Mouse (Mus musculus) hindbrain, embryonic 11.5 days (tissue): ENCODE data around the gene Sec24c. TPM values are rescaled to one million over a fixed set of nuclear protein-coding genes. Genes with fewer than 3 reads are reported as not detected.
A peak's percentile ranks its signal among the peaks of the same experiment; 100 is the strongest.

ENCODE experiments used
- ATAC-seq: fragments of 200-750 bp; cut with Nextera tagmentation; 2 replicates; pipeline ENCODE4 v1.8.0; 2017; ENCODE audit warnings: mild to moderate bottlenecking, moderate TSS enrichment, moderate library complexity; ENCODE audit not compliant: low FRiP score
- DNase-seq: peaks from one replicate; pipeline ENCODE4 v3.0.0-alpha.2; 2015; ENCODE audit warnings: low spot score
- H3K27ac ChIP-seq: fragments of 300-500 bp; sonication (generic); 2 replicates; pipeline ENCODE4 v1.5.1; 2014; ENCODE audit warnings: mild to moderate bottlenecking, low read depth, low read length
- H3K27me3 ChIP-seq: fragments of 300-500 bp; sonication (generic); 2 replicates; pipeline ENCODE4 v1.6.1; 2014; ENCODE audit warnings: mild to moderate bottlenecking, low read length, moderate library complexity, mixed read lengths; ENCODE audit not compliant: control insufficient read depth, insufficient read depth
- H3K36me3 ChIP-seq: fragments of 300-500 bp; sonication (generic); 2 replicates; pipeline ENCODE4 v1.6.1; 2014; ENCODE audit warnings: mild to moderate bottlenecking, low read length, moderate library complexity, mixed read lengths; ENCODE audit not compliant: control insufficient read depth, insufficient read depth
- H3K4me1 ChIP-seq: fragments of 300-500 bp; sonication (generic); replicated peaks from 2 replicates; pipeline ENCODE4 v1.6.1; 2014; ENCODE audit warnings: low read length, mixed read lengths; ENCODE audit not compliant: control insufficient read depth, insufficient read depth
- H3K4me2 ChIP-seq: fragments of 300-500 bp; sonication (generic); replicated peaks from 2 replicates; pipeline ENCODE4 v1.6.1; 2014; ENCODE audit warnings: mild to moderate bottlenecking, low read depth, low read length
- H3K4me3 ChIP-seq: fragments of 300-500 bp; sonication (generic); 2 replicates; pipeline ENCODE4 v1.5.1; 2014; ENCODE audit warnings: low read depth, low read length
- H3K9ac ChIP-seq: fragments of 300-500 bp; sonication (generic); 2 replicates; pipeline ENCODE4 v1.6.1; 2014; ENCODE audit warnings: low read depth, low read length
- H3K9me3 ChIP-seq: fragments of 300-500 bp; sonication (generic); 2 replicates; pipeline ENCODE4 v1.6.1; 2016; ENCODE audit warnings: low read length; ENCODE audit not compliant: control insufficient read depth
- WGBS: fragments of 180-500 bp; shearing (Covaris S2); extraction: QIAGEN DNeasy Blood & Tissue Kit; methylation state at CpG from one replicate; pipeline ENCODE4 v1.1.7; 2014; 5-methylcytosine and 5-hydroxymethylcytosine counted together
- polyA plus RNA-seq: library from polyadenylated mRNA; unstranded; fragments of >200 nt; fragmentation: Nextera tagmentation; extraction: Ambion mirVana; gene quantifications from 2 replicates; pipeline ENCODE4 v1.2.1, GENCODE M21; 2014

Sec24c gene
- polyA plus RNA-seq, 1 experiment from 2014 or later, result 76.6 TPM

DNA sequence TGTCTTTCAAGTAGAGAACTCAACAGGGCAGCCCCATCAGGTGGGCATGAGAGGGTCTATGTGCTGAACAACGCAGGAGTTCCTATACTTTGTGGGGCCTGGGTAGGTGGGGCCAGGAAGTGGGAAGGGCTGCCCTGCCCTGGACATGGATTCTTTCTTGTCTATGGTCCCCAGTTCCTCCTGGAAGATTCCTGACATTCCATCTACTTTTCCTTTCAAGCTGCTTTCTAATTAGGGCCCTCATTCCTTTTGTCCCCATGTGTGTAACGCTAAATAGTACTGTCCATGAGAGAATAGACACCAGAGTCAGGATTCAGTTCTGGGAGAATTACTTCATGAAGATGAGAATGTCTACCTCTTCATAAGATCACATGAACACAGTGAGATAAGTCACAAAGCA, 10.5 kb upstream of the Sec24c start:
- 69% methylated on average over 2 of the region's 2 CpGs for WGBS
- no peak for ATAC-seq
- no peak overlapping the region for H3K9ac ChIP-seq

DNA sequence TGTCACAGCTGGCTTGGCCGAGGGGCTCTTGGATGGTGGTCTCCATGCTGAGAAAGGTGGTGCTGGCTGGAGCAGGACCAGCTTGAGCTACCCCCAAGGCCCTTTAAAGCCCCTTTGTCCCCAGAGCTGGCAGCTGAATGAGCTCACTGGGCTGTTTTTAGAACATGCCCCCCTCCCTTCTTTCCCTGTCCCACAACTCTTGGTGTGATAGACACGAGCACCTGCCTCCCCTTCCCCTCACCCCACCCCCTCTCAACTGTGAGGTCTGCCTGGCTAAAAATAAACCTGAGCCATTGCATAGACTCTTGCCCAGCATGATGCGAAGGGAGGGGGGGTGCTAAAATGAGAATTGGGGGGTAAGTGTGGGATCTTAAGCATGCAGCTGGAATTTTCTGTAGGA, 9.7 kb upstream of the Sec24c start:
- H3K27ac ChIP-seq, result no peak overlapping the region
- 46% methylated on average over 3 of the region's 3 CpGs for WGBS
- H3K4me2 ChIP-seq, result no peak overlapping the region
- H3K9ac ChIP-seq, result no peak overlapping the region
- peaks cover 6% of the 10 kb centered on the region for H3K27me3 ChIP-seq
- H3K4me3 ChIP-seq, result no peak overlapping the region
- 0 out of 2 replicates have a peak, but pooled peaks cover 2% of the 10 kb centered on the region for H3K4me1 ChIP-seq
- no peaks in the 10 kb centered on the region for H3K36me3 ChIP-seq
- DNase-seq (no peak), ATAC-seq (no peak)
- no peaks in the 10 kb centered on the region for H3K9me3 ChIP-seq

More for the DNA sequence above, 10.5 kb upstream of the Sec24c start:
- H3K27me3 ChIP-seq, result peaks cover 6% of the 10 kb centered on the region
- no peaks in the 10 kb centered on the region for H3K36me3 ChIP-seq
- no peaks in the 10 kb centered on the region for H3K9me3 ChIP-seq
- no peak overlapping the region for H3K4me2 ChIP-seq
- H3K4me1 ChIP-seq, result 0 out of 2 replicates have a peak, but pooled peaks cover 2% of the 10 kb centered on the region
- no peak overlapping the region for H3K27ac ChIP-seq
- no peak for DNase-seq
- H3K4me3 ChIP-seq, result no peak overlapping the region

DNA sequence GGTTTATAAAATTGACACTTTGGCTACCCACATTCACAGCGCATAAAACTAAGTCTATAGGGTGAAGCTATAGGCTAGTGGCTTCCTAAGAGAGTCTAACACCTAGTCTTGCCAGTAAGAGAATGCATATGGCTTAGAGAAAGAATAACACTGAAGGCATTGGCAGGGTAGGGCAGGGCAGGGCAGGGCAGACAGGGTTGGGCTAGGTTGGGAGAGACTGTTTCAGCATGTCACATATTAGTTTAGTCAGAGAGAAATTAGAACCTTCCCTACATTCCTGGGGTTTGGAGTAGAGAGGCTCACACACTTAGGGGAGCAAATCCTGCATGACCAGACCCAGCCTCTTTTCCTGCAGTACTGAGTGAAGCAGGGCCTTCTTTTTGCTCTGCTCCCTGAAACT, 6.6 kb upstream of the Sec24c start:
- H3K4me1 ChIP-seq, result no peaks in the 10 kb centered on the region
- 61% methylated on average over 1 of the region's 1 CpGs for WGBS
- H3K9ac ChIP-seq, result no peak overlapping the region
- no peaks in the 10 kb centered on the region for H3K36me3 ChIP-seq
- H3K9me3 ChIP-seq, result no peaks in the 10 kb centered on the region
- H3K27ac ChIP-seq, result no peak overlapping the region
- DNase-seq (no peak), ATAC-seq (no peak)
- H3K27me3 ChIP-seq, result peaks cover 3% of the 10 kb centered on the region; the same call in 1 of the 2 replicates
- H3K4me2 ChIP-seq, result no peak overlapping the region
- no peak overlapping the region for H3K4me3 ChIP-seq

DNA sequence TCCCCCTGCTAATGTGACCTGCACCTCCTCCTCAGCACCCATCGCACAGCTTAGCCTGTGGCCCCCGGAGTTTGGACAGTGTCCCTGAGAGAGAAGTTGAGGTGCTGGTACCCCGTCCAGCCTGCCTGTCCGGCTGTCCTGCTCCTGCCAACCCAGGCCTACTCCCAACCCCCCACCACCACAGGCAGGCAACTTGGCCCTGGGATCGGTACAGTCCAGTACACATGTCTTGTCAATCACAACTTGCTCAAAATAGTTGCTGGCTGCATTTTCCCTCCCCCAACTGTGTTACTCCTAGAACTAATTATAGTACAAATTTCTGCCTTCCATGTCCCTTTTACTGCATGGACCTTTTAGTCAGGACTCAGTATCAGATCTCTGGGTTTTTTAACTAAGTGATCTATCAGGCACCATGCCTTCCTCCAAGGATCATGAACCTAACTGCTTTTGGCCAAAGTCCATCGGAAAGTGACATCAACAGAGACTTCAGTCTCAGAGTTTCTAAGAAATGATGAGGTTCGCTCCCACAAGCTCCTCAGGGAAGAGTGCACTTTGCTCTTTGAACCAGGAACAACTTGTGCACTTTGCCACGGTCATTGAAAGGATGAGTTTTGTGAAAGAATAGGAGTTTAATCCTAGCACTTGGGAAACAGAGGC, 5.8 kb upstream of the Sec24c start, which contains the start of gene Synpo2l:
Gene Synpo2l, minus strand, starts transcription at position 201 of the 657 bp plus-strand sequence.
- ATAC-seq, result no peak
- DNase-seq, result no peak
- no peaks in the 10 kb centered on the region for H3K36me3 ChIP-seq

DNA sequence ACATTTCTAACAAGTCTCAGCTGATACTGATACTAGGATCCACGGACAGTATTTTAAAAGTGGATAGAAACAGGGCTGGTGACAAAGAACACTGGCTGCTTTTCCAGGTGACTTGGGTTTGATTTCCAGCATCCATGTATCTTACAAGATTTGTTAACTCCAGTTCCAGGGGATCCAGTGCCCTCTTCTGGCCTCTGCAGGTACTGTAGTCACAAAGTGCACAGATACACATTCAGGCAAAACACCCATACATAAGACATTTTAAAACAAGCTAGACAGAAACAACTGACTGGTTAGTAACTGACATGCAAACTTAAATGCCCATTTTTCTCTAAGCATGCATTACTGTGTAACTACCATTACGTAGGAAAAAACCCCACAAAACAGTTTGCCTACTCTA, 1.1 kb upstream of the Sec24c start:
- WGBS, result 92% methylated on average over 2 of the region's 2 CpGs
- ATAC-seq (no peak), DNase-seq (peak; percentile 64)
- H3K27me3 ChIP-seq, result no peaks in the 10 kb centered on the region
- no peak overlapping the region for H3K4me3 ChIP-seq
- H3K27ac ChIP-seq, result no peak overlapping the region
- no peak overlapping the region for H3K4me2 ChIP-seq
- H3K4me1 ChIP-seq, result no peaks in the 10 kb centered on the region; the same call in 1 of the 2 replicates
- no peaks in the 10 kb centered on the region for H3K9me3 ChIP-seq
- peaks cover 4% of the 10 kb centered on the region; the same call in 1 of the 2 replicates for H3K36me3 ChIP-seq
- no peak overlapping the region for H3K9ac ChIP-seq

More for the DNA sequence above, 5.8 kb upstream of the Sec24c start, which contains the start of gene Synpo2l:
- H3K9me3 ChIP-seq, result no peaks in the 10 kb centered on the region
- no peak within 1 kb of the TSS for H3K4me3 ChIP-seq
- H3K4me2 ChIP-seq, result no peak within 1 kb of the TSS
- no peaks in the 10 kb centered on the region for H3K4me1 ChIP-seq
- no peak within 1 kb of the TSS for H3K9ac ChIP-seq
- no peaks in the 10 kb centered on the region for H3K27me3 ChIP-seq
- H3K27ac ChIP-seq, result no peak within 1 kb of the TSS
- WGBS, result 85% methylated on average over 8 of the region's 8 CpGs

DNA sequence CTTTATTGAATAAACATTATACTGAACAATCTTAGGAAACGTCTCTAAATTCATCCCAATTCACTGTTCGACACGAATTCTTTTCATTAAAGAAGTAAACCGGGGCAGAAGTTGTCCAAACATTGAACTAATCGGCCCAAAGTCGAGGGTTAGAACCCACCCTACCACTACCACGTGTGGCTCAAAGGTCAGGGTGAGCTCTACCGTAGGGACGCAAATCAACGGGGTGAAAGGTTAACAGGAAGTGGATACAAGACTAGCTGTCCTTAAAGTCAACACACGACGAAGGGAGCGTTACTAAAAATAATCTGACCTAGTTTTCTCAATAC, 409 bp upstream of the Sec24c start:
- H3K27me3 ChIP-seq, result no peaks in the 10 kb centered on the region
- no peak overlapping the region for H3K9ac ChIP-seq
- 12% methylated on average over 13 of the region's 13 CpGs for WGBS
- ATAC-seq (peak; percentile 82), DNase-seq (no peak)
- H3K9me3 ChIP-seq, result no peaks in the 10 kb centered on the region
- peak overlapping the region; percentile 61 for H3K4me2 ChIP-seq
- peak overlapping the region; percentile 63 for H3K4me3 ChIP-seq
- H3K36me3 ChIP-seq, result peaks cover 4% of the 10 kb centered on the region; the same call in 1 of the 2 replicates
- 0 out of 2 replicates have a peak overlapping the region, but pooled peaks have one; percentile 58 for H3K27ac ChIP-seq
- no peaks in the 10 kb centered on the region; the same call in 1 of the 2 replicates for H3K4me1 ChIP-seq

DNA sequence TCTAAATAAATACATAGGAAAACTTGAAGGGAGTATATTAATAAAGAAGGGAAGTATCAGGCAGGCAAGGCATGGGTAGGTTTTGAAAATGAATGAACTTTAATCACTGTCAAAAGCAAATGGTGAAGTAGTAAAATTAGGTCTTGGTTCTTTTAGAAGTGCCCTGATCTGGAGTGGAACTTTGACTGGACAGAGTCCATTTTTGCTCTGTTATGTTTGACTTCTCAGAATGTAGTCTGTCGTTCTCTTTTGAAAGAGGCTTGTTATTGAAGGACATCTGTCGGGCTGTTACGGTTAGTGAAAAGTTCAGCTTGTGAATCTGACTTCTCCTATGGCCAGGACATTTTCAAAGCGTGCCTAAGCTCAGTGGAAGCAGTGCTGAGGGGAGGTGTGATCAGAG, 3.8 kb downstream of the Sec24c start:
- H3K27me3 ChIP-seq, result no peaks in the 10 kb centered on the region
- H3K36me3 ChIP-seq, result peaks cover 8% of the 10 kb centered on the region
- no peak overlapping the region for H3K9ac ChIP-seq
- 94% methylated on average over 4 of the region's 4 CpGs for WGBS
- H3K4me3 ChIP-seq, result no peak overlapping the region
- no peak overlapping the region for H3K27ac ChIP-seq
- ATAC-seq (no peak), DNase-seq (no peak)
- H3K9me3 ChIP-seq, result no peaks in the 10 kb centered on the region
- H3K4me2 ChIP-seq, result no peak overlapping the region
- H3K4me1 ChIP-seq, result no peaks in the 10 kb centered on the region; the same call in 1 of the 2 replicates

DNA sequence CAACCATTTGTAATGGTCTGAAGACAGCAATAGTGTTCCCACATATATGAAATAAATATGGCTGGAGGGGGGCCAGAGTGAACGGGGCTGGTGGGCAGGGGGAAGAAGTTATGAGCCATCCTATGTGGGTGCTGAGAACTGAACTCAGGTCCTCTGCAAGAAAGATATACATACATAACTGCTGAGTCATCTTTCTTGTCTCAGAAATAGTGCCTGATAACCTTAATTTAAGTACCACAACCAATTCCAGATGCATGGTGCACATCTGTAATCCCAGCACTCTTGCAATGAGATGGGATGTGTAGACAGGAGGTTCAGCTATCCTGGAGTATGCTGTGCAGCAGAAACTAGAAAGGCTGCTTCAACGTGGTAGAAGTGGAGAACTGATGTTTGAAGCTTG, 7.6 kb downstream of the Sec24c start:
- Histone ChIP-seq H3K9me3 (no peaks in the 10 kb centered on the region), H3K27ac (no peak overlapping the region), H3K27me3 (no peaks in the 10 kb centered on the region), H3K4me3 (no peak overlapping the region), H3K4me2 (no peak overlapping the region), H3K9ac (no peak overlapping the region), H3K4me1 (no peaks in the 10 kb centered on the region), H3K36me3 (peaks cover 15% of the 10 kb centered on the region)
- DNase-seq, result no peak
- no peak for ATAC-seq
- 90% methylated on average over 2 of the region's 2 CpGs for WGBS

DNA sequence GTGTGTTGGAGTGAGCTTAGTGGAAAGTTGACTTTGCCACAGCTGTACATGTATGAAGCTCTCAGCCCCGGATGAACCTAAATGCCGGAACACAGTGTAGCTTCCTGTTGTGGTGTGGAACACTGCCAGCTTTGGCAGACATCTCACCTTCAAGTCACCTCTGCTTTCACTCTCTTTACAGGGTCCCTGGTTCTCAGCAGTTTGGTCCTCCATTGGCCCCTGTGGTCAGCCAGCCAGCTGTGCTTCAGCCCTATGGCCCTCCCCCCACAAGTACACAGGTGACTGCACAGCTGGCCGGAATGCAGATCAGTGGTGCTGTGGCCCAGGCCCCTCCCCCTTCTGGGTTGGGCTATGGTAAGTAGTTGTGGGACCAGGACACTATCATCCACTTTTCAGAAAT, 8.4 kb downstream of the Sec24c start:
- Histone ChIP-seq H3K4me3 (no peak overlapping the region), H3K4me1 (no peaks in the 10 kb centered on the region), H3K9ac (no peak overlapping the region), H3K36me3 (peaks cover 18% of the 10 kb centered on the region), H3K9me3 (no peaks in the 10 kb centered on the region), H3K4me2 (no peak overlapping the region), H3K27ac (no peak overlapping the region), H3K27me3 (no peaks in the 10 kb centered on the region)
- DNase-seq, result no peak
- ATAC-seq, result no peak
- 86% methylated on average over 3 of the region's 3 CpGs for WGBS
